ENCODE assay signal across 9 mouse cellular contexts in genomic region chr19:48864151-48864740, GRCm38 (mm10).
"Had no signal": no experiment of that assay in that cellular context is flagged by ENCODE, and none has a peak within 500 bp of the region (broad histone marks: within the 10 kb centered on the region; RNA-seq: fewer than 3 reads in every experiment).

No protein-coding gene starts in this region.

- H3K9ac ChIP-seq: limb, embryonic 12.5 days; liver, embryonic 15.5 days; midbrain, embryonic 13.5 days had no signal

- H3K27ac ChIP-seq: limb, embryonic 12.5 days; liver, embryonic 15.5 days; midbrain, embryonic 13.5 days had no signal

- DNase-seq: layer of hippocampus, adult 9-11 months; layer of hippocampus, postnatal 36 days; lung, adult 2 months; lung, postnatal 36 days; right cerebral cortex, adult 18-20 months; right cerebral cortex, postnatal 25 days had no signal

- H3K4me1 ChIP-seq: liver, embryonic 15.5 days; midbrain, embryonic 13.5 days had no signal

- H3K36me3 ChIP-seq: limb, embryonic 12.5 days; liver, embryonic 15.5 days; midbrain, embryonic 13.5 days had no signal

- H3K27me3 ChIP-seq: limb, embryonic 12.5 days; liver, embryonic 15.5 days; midbrain, embryonic 13.5 days had no signal

- H3K4me3 ChIP-seq: limb, embryonic 12.5 days; liver, embryonic 15.5 days; midbrain, embryonic 13.5 days had no signal
